Mouse (Mus musculus): ENCODE data around the gene Hmg20b. TPM values are rescaled to one million over a fixed set of nuclear protein-coding genes. Genes with fewer than 3 reads are reported as not detected.
A peak's percentile ranks its signal among the peaks of the same experiment; 100 is the strongest.

Gene Hmg20b
- 100 and 109 TPM in 2 replicates for polyA plus RNA-seq (2016; fragmentation: Nextera tagmentation; extraction: Ambion mirVana)

DNA sequence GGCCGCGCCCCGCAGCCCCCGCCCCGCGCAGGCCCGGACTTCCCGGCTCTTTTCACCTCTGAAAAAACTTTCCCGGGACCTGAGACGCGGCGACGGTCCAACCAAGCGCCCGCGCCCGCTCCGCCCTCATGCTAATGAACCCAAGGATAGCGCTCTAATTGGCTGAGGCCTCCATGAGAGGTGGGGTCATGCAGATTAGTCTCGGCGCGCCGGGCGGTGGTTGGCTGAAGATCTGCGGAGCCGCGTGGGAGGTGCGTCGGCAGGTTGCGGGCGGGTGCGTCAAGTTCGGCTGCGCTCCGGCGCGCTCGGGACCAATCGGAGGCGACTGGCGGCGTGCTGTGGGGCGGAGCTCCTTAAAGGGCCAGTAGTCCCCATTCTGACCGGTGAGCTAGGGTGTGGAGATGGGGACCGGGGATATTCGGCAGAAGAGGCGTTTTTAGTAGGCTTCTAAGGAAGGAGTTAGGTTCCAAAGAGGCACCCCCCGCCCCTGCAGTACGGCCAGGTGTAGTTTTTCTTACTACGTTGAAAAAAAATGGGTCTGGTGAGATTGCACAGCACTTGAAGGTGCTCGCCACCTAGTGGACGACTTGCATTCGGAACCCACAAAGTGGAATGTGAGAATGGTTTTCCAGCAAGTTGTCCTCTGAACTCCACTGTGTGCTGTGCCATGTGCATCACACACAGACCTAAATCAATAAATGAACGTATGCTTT, at the start of gene Hmg20b:
Hmg20b (minus strand) TSS at position 130 of the 713 bp plus-strand sequence.
- under 1% methylated on average over 54 of the region's 54 CpGs for whole genome bisulfite sequencing
- Histone ChIP-seq H3K27me3 (ENCODE audit: insufficient read depth, poor library complexity, severe bottlenecking) (peaks cover 19% of the 10 kb centered on the region; the same call in 1 of the 2 replicates), H3K4me3 (peak within 1 kb of the TSS; percentile 85), H3K9me3 (no peaks in the 10 kb centered on the region), H3K27ac (peak within 1 kb of the TSS; percentile 96), H3K36me3 (peaks cover 25% of the 10 kb centered on the region), H3K4me1 (peaks cover 62% of the 10 kb centered on the region)
- DNase-seq (ENCODE audit: low spot score): peak; percentile 100

- Histone ChIP-seq H3K27ac (peak overlapping the region; percentile 73; the same call in 1 of the 2 replicates), H3K9me3 (no peaks in the 10 kb centered on the region), H3K36me3 (peaks cover 39% of the 10 kb centered on the region), H3K4me1 (peaks cover 56% of the 10 kb centered on the region), H3K27me3 (ENCODE audit: insufficient read depth, poor library complexity, severe bottlenecking) (peaks cover 62% of the 10 kb centered on the region), H3K4me3 (peak overlapping the region; percentile 10; the same call in 1 of the 2 replicates)
- no peak for DNase-seq (ENCODE audit: low spot score)
- WGBS: 69% methylated on average over 18 of the region's 18 CpGs
These were observed 49.6 kb upstream of the Hmg20b start for GRCm38 (mm10) chr10:81399798-81400308.

DNA sequence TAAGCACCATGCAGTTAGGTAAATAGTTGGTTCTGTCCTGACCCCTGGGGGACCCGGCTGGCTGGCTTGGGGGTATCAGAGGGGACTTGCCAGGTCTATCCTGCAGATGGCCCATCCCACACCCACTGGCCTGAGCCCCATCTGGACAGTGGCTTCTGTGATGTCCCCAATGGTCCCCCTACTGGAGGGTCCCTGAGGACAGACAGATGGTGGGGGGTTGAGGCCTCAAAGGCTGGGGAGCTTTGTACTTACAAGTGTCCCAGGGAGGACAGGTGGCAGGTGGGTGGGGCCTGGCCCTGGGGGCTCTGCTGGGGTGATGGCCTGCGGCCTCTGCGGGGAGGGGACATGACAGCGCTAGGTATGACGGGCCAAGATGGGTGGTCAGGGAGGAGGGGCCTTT, 49.0 kb upstream of the Hmg20b start:
- Histone ChIP-seq H3K4me3 (no peak overlapping the region), H3K27me3 (ENCODE audit: insufficient read depth, poor library complexity, severe bottlenecking) (peaks cover 57% of the 10 kb centered on the region), H3K27ac (no peak overlapping the region; the same call in 1 of the 2 replicates), H3K36me3 (peaks cover 34% of the 10 kb centered on the region), H3K4me1 (peaks cover 51% of the 10 kb centered on the region), H3K9me3 (no peaks in the 10 kb centered on the region)
- WGBS: 56% methylated on average over 5 of the region's 5 CpGs
- no peak for DNase-seq (ENCODE audit: low spot score)

GRCm38 (mm10) chr10:81396749-81397148, 46.5 kb upstream of the Hmg20b start:
- peaks cover 47% of the 10 kb centered on the region for H3K4me1 ChIP-seq
- no peak for DNase-seq (ENCODE audit: low spot score)
- WGBS: 80% methylated on average over 5 of the region's 5 CpGs
- H3K9me3 ChIP-seq: no peaks in the 10 kb centered on the region
- peaks cover 25% of the 10 kb centered on the region for H3K36me3 ChIP-seq
- H3K4me3 ChIP-seq: no peak overlapping the region
- H3K27me3 ChIP-seq (ENCODE audit: insufficient read depth, poor library complexity, severe bottlenecking): peaks cover 39% of the 10 kb centered on the region
- H3K27ac ChIP-seq: no peak overlapping the region

GRCm38 (mm10) chr10:81395865-81396264, 45.6 kb upstream of the Hmg20b start:
- no peak for DNase-seq (ENCODE audit: low spot score)
- Histone ChIP-seq H3K4me3 (no peak overlapping the region), H3K27ac (no peak overlapping the region), H3K4me1 (peaks cover 38% of the 10 kb centered on the region), H3K27me3 (ENCODE audit: insufficient read depth, poor library complexity, severe bottlenecking) (peaks cover 35% of the 10 kb centered on the region), H3K36me3 (peaks cover 31% of the 10 kb centered on the region), H3K9me3 (no peaks in the 10 kb centered on the region)
- WGBS: 86% methylated on average over 4 of the region's 4 CpGs

- H3K4me3 ChIP-seq: no peak overlapping the region
- H3K27ac ChIP-seq: no peak overlapping the region
- peaks cover 28% of the 10 kb centered on the region for H3K27me3 ChIP-seq (ENCODE audit: insufficient read depth, poor library complexity, severe bottlenecking)
- 8% methylated on average over 5 of the region's 5 CpGs for WGBS
- no peak for DNase-seq (ENCODE audit: low spot score)
- H3K9me3 ChIP-seq: no peaks in the 10 kb centered on the region
- H3K36me3 ChIP-seq: peaks cover 26% of the 10 kb centered on the region
- H3K4me1 ChIP-seq: peaks cover 35% of the 10 kb centered on the region
These were observed 44.8 kb upstream of the Hmg20b start for GRCm38 (mm10) chr10:81395127-81395526.

GRCm38 (mm10) chr10:81393456-81394063, 43.3 kb upstream of the Hmg20b start:
- Histone ChIP-seq H3K27me3 (ENCODE audit: insufficient read depth, poor library complexity, severe bottlenecking) (peaks cover 17% of the 10 kb centered on the region), H3K36me3 (peaks cover 27% of the 10 kb centered on the region), H3K4me3 (peak overlapping the region; percentile 54), H3K27ac (peak overlapping the region; percentile 83), H3K4me1 (peaks cover 47% of the 10 kb centered on the region), H3K9me3 (no peaks in the 10 kb centered on the region)
- DNase-seq (ENCODE audit: low spot score): no peak
- 6% methylated on average over 19 of the region's 19 CpGs for WGBS

DNA sequence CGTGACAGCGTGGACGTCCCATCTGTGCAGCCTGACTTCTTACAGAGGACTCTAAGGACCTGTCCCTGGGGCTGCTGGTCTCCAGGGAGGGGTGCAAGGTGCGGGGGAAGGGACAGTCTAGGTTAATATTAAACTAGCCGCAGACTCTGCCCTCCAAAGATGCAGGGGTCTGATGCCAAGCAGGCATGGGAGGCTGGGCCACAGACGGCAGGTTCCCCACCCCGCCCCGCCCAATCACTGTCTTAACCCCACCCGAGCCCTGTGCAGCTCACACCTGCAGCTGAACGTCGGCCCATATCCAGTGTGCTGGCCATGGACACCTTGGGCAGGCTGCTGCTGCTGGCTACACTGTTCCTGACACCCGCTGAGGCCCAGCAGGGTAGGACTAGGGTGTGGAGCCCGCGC, 42.5 kb upstream of the Hmg20b start, which contains the start of gene Smim24:
Smim24 (plus strand) TSS at position 271 of the 405 bp plus-strand sequence.
- Histone ChIP-seq H3K4me3 (peak within 1 kb of the TSS; percentile 54), H3K4me1 (peaks cover 43% of the 10 kb centered on the region), H3K27ac (peak within 1 kb of the TSS; percentile 83), H3K27me3 (ENCODE audit: insufficient read depth, poor library complexity, severe bottlenecking) (peaks cover 13% of the 10 kb centered on the region), H3K36me3 (peaks cover 32% of the 10 kb centered on the region), H3K9me3 (no peaks in the 10 kb centered on the region)
- WGBS: 64% methylated on average over 14 of the region's 14 CpGs
- DNase-seq (ENCODE audit: low spot score): no peak

DNA sequence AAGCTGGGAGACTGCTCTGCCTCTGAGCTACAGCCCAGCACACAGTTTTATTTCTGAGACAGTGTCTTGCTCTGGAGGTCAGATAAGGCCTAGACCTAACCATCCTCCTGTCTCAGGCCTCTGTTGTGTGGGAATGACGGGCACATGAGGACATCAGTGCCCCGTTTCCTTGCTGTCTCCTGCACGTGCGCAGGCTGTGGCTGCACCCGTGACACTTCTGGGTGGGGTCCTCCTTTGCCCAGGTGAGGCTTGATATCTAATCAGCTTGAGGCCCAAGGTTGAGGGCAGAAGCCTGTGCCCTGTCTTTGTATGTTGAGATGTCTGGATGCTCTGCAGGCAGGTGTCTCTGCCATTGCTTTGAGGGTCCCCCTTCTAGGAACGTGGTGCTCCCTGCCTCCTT, 42.0 kb upstream of the Hmg20b start:
- no peak overlapping the region for H3K4me3 ChIP-seq
- no peaks in the 10 kb centered on the region for H3K9me3 ChIP-seq
- no peak for DNase-seq (ENCODE audit: low spot score)
- peaks cover 41% of the 10 kb centered on the region for H3K4me1 ChIP-seq
- peaks cover 8% of the 10 kb centered on the region for H3K27me3 ChIP-seq (ENCODE audit: insufficient read depth, poor library complexity, severe bottlenecking)
- 81% methylated on average over 6 of the region's 6 CpGs for WGBS
- H3K27ac ChIP-seq: no peak overlapping the region
- peaks cover 33% of the 10 kb centered on the region for H3K36me3 ChIP-seq

GRCm38 (mm10) chr10:81390678-81390965, 40.3 kb upstream of the Hmg20b start:
- Histone ChIP-seq H3K27ac (no peak overlapping the region; the same call in 1 of the 2 replicates), H3K27me3 (ENCODE audit: insufficient read depth, poor library complexity, severe bottlenecking) (no peaks in the 10 kb centered on the region), H3K36me3 (peaks cover 50% of the 10 kb centered on the region), H3K4me1 (peaks cover 47% of the 10 kb centered on the region), H3K9me3 (no peaks in the 10 kb centered on the region), H3K4me3 (no peak overlapping the region)
- 91% methylated on average over 13 of the region's 13 CpGs for WGBS
- no peak for DNase-seq (ENCODE audit: low spot score)

DNA sequence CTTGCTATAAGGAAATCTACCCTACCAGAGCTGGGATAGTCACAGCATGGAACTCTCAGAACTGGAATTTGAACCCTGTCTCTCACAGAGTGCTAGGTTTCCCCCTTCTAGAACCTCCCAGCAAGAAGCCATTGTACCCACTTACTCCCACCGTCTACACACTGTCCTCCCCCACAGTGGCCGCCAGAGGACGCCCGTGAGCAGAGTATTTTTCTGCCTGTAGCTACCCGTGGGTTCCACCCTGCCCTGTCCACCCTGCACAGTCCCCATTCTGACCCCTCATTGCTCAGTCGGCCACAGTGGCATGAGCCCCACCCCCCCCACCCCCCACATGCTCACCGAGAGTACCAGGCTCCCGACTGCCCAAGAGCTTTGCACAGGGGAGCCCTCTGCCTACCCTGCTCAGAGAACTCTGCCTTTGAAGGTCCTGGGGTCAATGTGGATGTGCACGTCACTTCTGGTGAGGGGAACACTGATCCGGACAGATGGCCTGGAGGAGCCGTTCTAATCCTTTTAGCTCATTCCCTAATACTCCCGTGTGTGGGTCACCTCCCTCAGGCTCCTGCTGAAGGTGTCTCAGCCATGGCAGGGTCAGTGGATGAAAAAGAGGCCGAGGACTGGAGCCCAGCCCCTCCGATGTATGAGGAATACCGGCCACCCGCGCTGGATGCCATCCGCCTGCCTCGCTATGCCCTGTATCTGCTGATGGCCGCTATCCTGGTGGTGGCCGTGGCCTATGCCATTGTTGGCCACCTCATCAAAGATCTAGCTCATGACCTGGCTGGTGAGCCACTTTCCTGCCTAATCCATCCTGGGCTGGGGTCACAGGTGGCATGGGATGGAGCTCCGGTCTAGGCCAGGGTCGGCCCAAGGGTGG, 39.8 kb upstream of the Hmg20b start:
- WGBS: 66% methylated on average over 23 of the region's 23 CpGs
- Histone ChIP-seq H3K9me3 (no peaks in the 10 kb centered on the region), H3K36me3 (peaks cover 50% of the 10 kb centered on the region), H3K27ac (0 out of 2 replicates have a peak overlapping the region, but pooled peaks have one; percentile 31), H3K4me3 (no peak overlapping the region), H3K4me1 (peaks cover 52% of the 10 kb centered on the region), H3K27me3 (ENCODE audit: insufficient read depth, poor library complexity, severe bottlenecking) (no peaks in the 10 kb centered on the region)
- DNase-seq (ENCODE audit: low spot score): no peak

DNA sequence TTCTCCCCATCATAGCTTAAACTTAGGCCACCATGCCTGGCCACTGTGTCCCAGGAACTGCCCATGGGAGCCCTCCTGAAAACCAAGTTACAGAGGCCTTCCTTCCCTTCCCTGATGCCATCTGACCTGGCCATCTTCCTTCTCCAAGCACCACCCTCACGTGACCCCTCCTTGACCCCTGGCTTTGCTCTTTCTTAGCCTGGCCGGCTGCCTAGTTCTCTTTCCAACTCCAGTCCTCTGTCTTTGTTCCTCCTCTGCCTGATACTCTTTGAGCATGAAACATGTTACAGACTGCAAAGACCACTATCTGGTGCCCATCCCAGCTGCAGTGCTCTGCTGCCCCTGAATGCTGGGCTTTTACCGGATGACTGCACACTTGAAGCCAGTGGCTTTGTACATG, 39.1 kb upstream of the Hmg20b start:
- no peak overlapping the region for H3K4me3 ChIP-seq
- peaks cover 50% of the 10 kb centered on the region for H3K36me3 ChIP-seq
- WGBS: 65% methylated on average over 3 of the region's 3 CpGs
- H3K27ac ChIP-seq: 0 out of 2 replicates have a peak overlapping the region, but pooled peaks have one; percentile 31
- DNase-seq (ENCODE audit: low spot score): no peak
- no peaks in the 10 kb centered on the region for H3K9me3 ChIP-seq
- H3K4me1 ChIP-seq: peaks cover 56% of the 10 kb centered on the region
- no peaks in the 10 kb centered on the region for H3K27me3 ChIP-seq (ENCODE audit: insufficient read depth, poor library complexity, severe bottlenecking)
